Mouse (Mus musculus): ENCODE data around the gene Ccdc106. TPM values are rescaled to one million over a fixed set of nuclear protein-coding genes. Genes with fewer than 3 reads are reported as not detected.
A peak's percentile ranks its signal among the peaks of the same experiment; 100 is the strongest.
"Not testable (repeated sequence)": the region's sequence is repeated elsewhere in the genome, so short reads cannot be mapped to it uniquely, and the experiment has no call there.

Gene Ccdc106
- total RNA-seq, 1 experiment = 7.5 TPM

DNA sequence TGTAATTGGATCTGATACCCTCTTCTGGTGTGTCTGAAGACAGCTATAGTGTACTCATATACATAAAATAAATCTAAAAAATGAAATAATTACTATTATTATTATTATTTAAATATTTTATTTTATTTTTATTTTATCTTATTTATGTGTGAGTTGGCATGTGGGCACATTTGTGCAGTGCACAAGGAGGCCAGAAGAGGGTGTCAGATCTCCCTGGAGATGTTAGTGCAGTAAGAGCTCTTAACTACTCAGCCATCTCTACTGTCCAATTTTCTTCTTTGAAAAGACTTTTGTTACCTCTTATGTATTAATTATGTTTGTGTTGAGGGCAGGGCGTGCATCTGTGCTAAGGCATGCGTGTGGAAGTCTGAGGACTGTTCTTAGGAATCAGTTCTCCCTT lies 20.5 kb upstream of the Ccdc106 start:
- H3K9ac ChIP-seq (ENCODE audit: insufficient read depth, low read depth, low read length, poor library complexity, severe bottlenecking) = no peak overlapping the region
- H3K36me3 ChIP-seq (ENCODE audit: control insufficient read depth, insufficient read depth, low read length, poor library complexity, severe bottlenecking) = no peaks in the 10 kb centered on the region
- 0 out of 4 replicates have a peak, but pooled peaks cover 0 to 2% of the 10 kb centered on the region in 2 experiments for H3K4me1 ChIP-seq (ENCODE audit: control insufficient read depth in 2 of 2, insufficient read depth in 2 of 2, low read length in 2 of 2, poor library complexity in 1 of 2)
- no peak overlapping the region for H3K27ac ChIP-seq (ENCODE audit: insufficient read depth, low read depth, low read length, poor library complexity, severe bottlenecking)
- TF ChIP-seq ZNF384 (IDR thresholded peaks at IDR 0.05; ENCODE audit: low read depth, low read length) (no peak), HCFC1 (IDR thresholded peaks at IDR 0.05; ENCODE audit: borderline replicate concordance, insufficient read depth, low read length) (no peak)
- H3K9me3 ChIP-seq (ENCODE audit: control insufficient read depth, insufficient read depth, low read depth, low read length) = no peaks in the 10 kb centered on the region
- in situ Hi-C loops (cut with MboI; ENCODE audit: low sequenced_read_pairs in 2 of 2, unreplicated experiment in 2 of 2) = no loop called here
- H3K4me3 ChIP-seq (ENCODE audit: insufficient read depth in 1 of 2, low read depth in 1 of 2, low read length in 2 of 2, poor library complexity in 1 of 2, severe bottlenecking in 1 of 2) = no peak overlapping the region
- DNase-seq (ENCODE audit: low read depth, low spot score) = no peak

DNA sequence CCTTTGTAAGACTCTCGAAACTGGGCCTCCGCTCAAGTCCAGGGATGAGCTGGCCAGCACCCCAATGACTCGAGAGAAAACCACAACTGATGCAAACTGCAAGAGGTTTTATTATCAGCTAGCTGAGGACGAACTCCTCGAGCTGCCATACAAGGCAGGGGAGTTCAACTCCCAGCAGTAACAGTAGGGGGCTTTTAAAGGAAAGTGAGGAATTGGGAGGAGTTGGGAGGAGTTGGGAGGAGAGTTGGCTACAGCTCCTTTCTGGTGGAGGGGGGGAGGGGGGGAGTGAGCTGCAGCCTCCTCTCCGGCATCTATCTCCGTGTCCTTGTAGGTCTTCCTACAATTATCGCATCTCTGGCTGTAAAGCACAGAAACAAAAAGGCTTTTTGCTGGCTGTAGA lies 17.5 kb upstream of the Ccdc106 start:
- H3K9ac ChIP-seq (ENCODE audit: insufficient read depth, low read depth, low read length, poor library complexity, severe bottlenecking); H3K4me1 ChIP-seq (ENCODE audit: control insufficient read depth in 2 of 2, insufficient read depth in 2 of 2, low read length in 2 of 2, poor library complexity in 1 of 2); in situ Hi-C loops (cut with MboI; ENCODE audit: low sequenced_read_pairs in 2 of 2, unreplicated experiment in 2 of 2); DNase-seq (ENCODE audit: low read depth, low spot score); H3K27ac ChIP-seq (ENCODE audit: insufficient read depth, low read depth, low read length, poor library complexity, severe bottlenecking); H3K36me3 ChIP-seq (ENCODE audit: control insufficient read depth, insufficient read depth, low read length, poor library complexity, severe bottlenecking); H3K4me3 ChIP-seq (ENCODE audit: insufficient read depth in 1 of 2, low read depth in 1 of 2, low read length in 2 of 2, poor library complexity in 1 of 2, severe bottlenecking in 1 of 2); H3K9me3 ChIP-seq (ENCODE audit: control insufficient read depth, insufficient read depth, low read depth, low read length): not testable (repeated sequence)

DNA sequence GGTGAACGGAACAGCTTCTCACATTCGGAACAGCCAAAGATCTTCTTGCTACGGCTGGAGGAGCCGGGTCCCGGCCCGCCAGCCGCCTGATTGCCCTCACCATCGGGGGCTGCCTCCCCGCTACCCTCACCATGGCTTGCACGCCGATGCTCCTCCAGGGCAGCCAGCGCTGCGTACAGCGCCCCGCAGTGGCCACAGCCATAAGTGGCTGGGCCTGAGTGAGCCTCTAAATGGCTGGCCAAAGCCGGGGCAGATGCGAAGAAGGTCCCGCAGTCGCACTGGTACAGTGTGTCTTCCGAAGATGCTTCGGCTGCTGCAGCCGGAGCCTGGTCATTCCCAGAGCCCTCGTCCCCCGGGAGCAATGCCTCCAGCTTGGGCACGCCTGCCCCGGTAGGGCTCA lies 12.1 kb upstream of the Ccdc106 start:
- no peak for TF ChIP-seq CHD2 (IDR thresholded peaks at IDR 0.05; ENCODE audit: low read depth, low read length)
- TF ChIP-seq ZNF384 (IDR thresholded peaks at IDR 0.05; ENCODE audit: low read depth, low read length) = no peak
- TF ChIP-seq ZC3H11A (IDR thresholded peaks at IDR 0.05; ENCODE audit: borderline replicate concordance, low read depth, low read length) = no peak
- no peak for TF ChIP-seq HCFC1 (IDR thresholded peaks at IDR 0.05; ENCODE audit: borderline replicate concordance, insufficient read depth, low read length)
- no peak for TF ChIP-seq MAFK (IDR thresholded peaks at IDR 0.05; ENCODE audit: insufficient read depth, low read depth, low read length)
- H3K27ac ChIP-seq (ENCODE audit: insufficient read depth, low read depth, low read length, poor library complexity, severe bottlenecking) = no peak overlapping the region
- in situ Hi-C loops (cut with MboI; ENCODE audit: low sequenced_read_pairs in 2 of 2, unreplicated experiment in 2 of 2) = no loop called here
- H3K9ac ChIP-seq (ENCODE audit: insufficient read depth, low read depth, low read length, poor library complexity, severe bottlenecking) = peak overlapping the region; percentile 27; the same call in 1 of the 2 replicates
- DNase-seq (ENCODE audit: low read depth, low spot score) = no peak
- peak overlapping the region; percentile 58 to 60 for H3K4me3 ChIP-seq (ENCODE audit: insufficient read depth in 1 of 2, low read depth in 1 of 2, low read length in 2 of 2, poor library complexity in 1 of 2, severe bottlenecking in 1 of 2)
- no peaks in the 10 kb centered on the region for H3K9me3 ChIP-seq (ENCODE audit: control insufficient read depth, insufficient read depth, low read depth, low read length)
- H3K36me3 ChIP-seq (ENCODE audit: control insufficient read depth, insufficient read depth, low read length, poor library complexity, severe bottlenecking) = peaks cover 49% of the 10 kb centered on the region
- H3K4me1 ChIP-seq (ENCODE audit: control insufficient read depth in 2 of 2, insufficient read depth in 2 of 2, low read length in 2 of 2, poor library complexity in 1 of 2) = peaks cover under 1 to 15% of the 10 kb centered on the region in 2 experiments; a peak in 1 of 4 replicates

DNA sequence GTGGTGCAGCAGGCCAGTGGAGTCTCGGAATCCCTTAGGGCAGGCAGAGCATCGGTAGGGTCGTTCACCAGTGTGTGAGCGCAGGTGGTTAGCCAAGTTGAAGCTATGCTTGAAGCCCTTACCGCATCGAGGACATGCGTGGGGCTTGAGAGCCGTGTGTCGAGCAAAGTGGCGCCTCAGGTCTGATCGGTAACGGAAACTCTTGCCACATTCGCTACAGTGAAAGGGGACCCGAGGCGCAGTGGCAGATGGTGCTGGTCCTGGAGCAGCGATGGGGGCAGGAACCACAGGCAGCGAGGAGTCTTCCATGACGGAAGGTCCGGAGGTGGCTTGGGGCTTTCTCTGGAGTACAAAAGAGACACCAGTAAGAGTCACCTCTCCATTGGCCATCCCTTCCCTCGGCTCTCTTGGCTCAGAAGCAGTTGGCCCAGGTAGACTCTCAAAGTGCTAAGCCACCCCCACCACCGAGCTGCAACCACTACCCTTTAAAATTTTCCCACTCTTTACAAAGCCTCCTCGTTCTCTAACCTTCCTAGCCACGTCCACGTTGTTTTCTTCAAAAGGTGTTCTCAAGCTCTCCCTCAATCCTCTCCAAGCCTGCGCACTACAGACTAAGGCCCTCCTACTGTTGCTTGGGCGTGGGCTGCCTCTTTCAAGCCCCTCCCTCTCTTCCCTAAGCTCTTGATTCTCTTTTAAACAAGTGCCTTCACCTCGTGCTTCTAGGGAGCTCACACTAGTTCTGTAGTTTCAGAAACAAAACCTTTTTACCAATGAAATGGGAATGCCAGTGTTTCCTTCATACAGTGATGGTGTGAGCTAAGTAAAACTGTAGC lies 7.5 kb upstream of the Ccdc106 start:
- no peak; the same call in 1 of the 2 replicates for TF ChIP-seq HCFC1 (IDR thresholded peaks at IDR 0.05; ENCODE audit: borderline replicate concordance, insufficient read depth, low read length)
- no peak for TF ChIP-seq ZC3H11A (IDR thresholded peaks at IDR 0.05; ENCODE audit: borderline replicate concordance, low read depth, low read length)
- no peak for TF ChIP-seq CHD2 (IDR thresholded peaks at IDR 0.05; ENCODE audit: low read depth, low read length)
- TF ChIP-seq MAFK (IDR thresholded peaks at IDR 0.05; ENCODE audit: insufficient read depth, low read depth, low read length) = no peak
- no peak for TF ChIP-seq ZNF384 (IDR thresholded peaks at IDR 0.05; ENCODE audit: low read depth, low read length)
- in situ Hi-C loops (cut with MboI; ENCODE audit: low sequenced_read_pairs in 2 of 2, unreplicated experiment in 2 of 2) = no loop called here
- peaks cover 40% of the 10 kb centered on the region for H3K36me3 ChIP-seq (ENCODE audit: control insufficient read depth, insufficient read depth, low read length, poor library complexity, severe bottlenecking)
- H3K9ac ChIP-seq (ENCODE audit: insufficient read depth, low read depth, low read length, poor library complexity, severe bottlenecking) = peak overlapping the region; percentile 82
- no peak for DNase-seq (ENCODE audit: low read depth, low spot score)
- peak overlapping the region; percentile 100 for H3K27ac ChIP-seq (ENCODE audit: insufficient read depth, low read depth, low read length, poor library complexity, severe bottlenecking)
- no peaks in the 10 kb centered on the region for H3K9me3 ChIP-seq (ENCODE audit: control insufficient read depth, insufficient read depth, low read depth, low read length)
- H3K4me1 ChIP-seq (ENCODE audit: control insufficient read depth in 2 of 2, insufficient read depth in 2 of 2, low read length in 2 of 2, poor library complexity in 1 of 2) = peaks cover 3 to 18% of the 10 kb centered on the region in 2 experiments; a peak in 2 of 4 replicates
- H3K4me3 ChIP-seq (ENCODE audit: insufficient read depth in 1 of 2, low read depth in 1 of 2, low read length in 2 of 2, poor library complexity in 1 of 2, severe bottlenecking in 1 of 2) = peak overlapping the region; percentile 95 to 98

Measured in ES-E14 (cell line).